14 mouse cellular contexts compared by ENCODE assay signal in genomic region chr2:19431614-19432323, GRCm38 (mm10). TPM values are rescaled to one million over a fixed set of nuclear protein-coding genes. Genes with fewer than 3 reads are reported as not detected.
DNase-seq lines count a peak whose midpoint lies in the region; ATAC-seq and TF ChIP-seq lines count a peak whose summit lies in the region.
"Had no signal": no experiment of that assay in that cellular context is flagged by ENCODE, and none has a peak within 500 bp of the region (broad histone marks: within the 10 kb centered on the region; RNA-seq: fewer than 3 reads in every experiment).

No protein-coding gene starts in this region.

- peak; percentile 62 for DNase-seq in heart, adult 11 months
- DNase-seq in heart, postnatal 36 days: no peak
- DNase-seq in brain, embryonic 14.5 days (ENCODE audit: low read depth): peak; percentile 9
- DNase-seq in hindbrain, embryonic 11.5 days (ENCODE audit: low spot score): peak; percentile 58
- no peak for DNase-seq in cerebellum, adult 9-11 months
- no peak for DNase-seq in spleen, postnatal 36 days (ENCODE audit: low spot score in 2 of 2)
- DNase-seq in layer of hippocampus, adult 18-20 months (ENCODE audit: low spot score in 2 of 2): no peak
- DNase-seq: thymus, adult 2 months had no signal

- no peak for TF ChIP-seq CTCF in brain, embryonic 14.5 days (IDR thresholded peaks at IDR 0.05; ENCODE audit: borderline replicate concordance, extremely low read depth, insufficient read depth, insufficient read length)

- peaks cover 73% of the 10 kb centered on the region for H3K27me3 ChIP-seq in hindbrain, embryonic 11.5 days (ENCODE audit: control insufficient read depth, insufficient read depth, low read length)
- peaks cover 92% of the 10 kb centered on the region for H3K27me3 ChIP-seq in midbrain, embryonic 13.5 days

- H3K4me3 ChIP-seq in hindbrain, embryonic 11.5 days (ENCODE audit: low read depth, low read length): 0 out of 2 replicates have a peak overlapping the region, but pooled peaks have one; percentile 24
- H3K4me3 ChIP-seq in midbrain, embryonic 13.5 days (replicated peaks): peak overlapping the region; percentile 9; the same call in 1 of the 2 replicates

- intact Hi-C loops in heart, postnatal 36 days (cut with DNase I): no loop called here

- H3K4me1 ChIP-seq in hindbrain, embryonic 11.5 days (replicated peaks; ENCODE audit: control insufficient read depth, insufficient read depth, low read length): peaks cover 12% of the 10 kb centered on the region
- peaks cover 24% of the 10 kb centered on the region for H3K4me1 ChIP-seq in midbrain, embryonic 13.5 days (replicated peaks)

- no peaks in the 10 kb centered on the region for H3K9me3 ChIP-seq in hindbrain, embryonic 11.5 days (ENCODE audit: control insufficient read depth, low read length)
- H3K9me3 ChIP-seq in midbrain, embryonic 13.5 days: no peaks in the 10 kb centered on the region

- H3K27ac ChIP-seq in hindbrain, embryonic 11.5 days (ENCODE audit: low read depth, low read length): no peak overlapping the region
- no peak overlapping the region for H3K27ac ChIP-seq in midbrain, embryonic 13.5 days
- H3K27ac ChIP-seq: liver, embryonic 14.5 days had no signal

- 2% methylated on average over 41 of the region's 41 CpGs for WGBS in hindbrain, embryonic 11.5 days
- WGBS in midbrain, embryonic 13.5 days: 2% methylated on average over 41 of the region's 41 CpGs

- H3K36me3 ChIP-seq in hindbrain, embryonic 11.5 days (ENCODE audit: control insufficient read depth, insufficient read depth, low read length): no peaks in the 10 kb centered on the region
- H3K36me3 ChIP-seq in midbrain, embryonic 13.5 days: no peaks in the 10 kb centered on the region

- peak overlapping the region; percentile 44 for H3K4me2 ChIP-seq in hindbrain, embryonic 11.5 days (replicated peaks; ENCODE audit: low read depth, low read length)
- peak overlapping the region; percentile 56 for H3K4me2 ChIP-seq in midbrain, embryonic 13.5 days (replicated peaks)

- H3K9ac ChIP-seq in hindbrain, embryonic 11.5 days (ENCODE audit: low read depth, low read length): no peak overlapping the region
- H3K9ac ChIP-seq in midbrain, embryonic 13.5 days (replicated peaks): no peak overlapping the region
- H3K9ac ChIP-seq: liver, embryonic 14.5 days had no signal

- no peak for TF ChIP-seq POLR2A in brain, embryonic 14.5 days (IDR thresholded peaks at IDR 0.05; ENCODE audit: borderline replicate concordance, extremely low read depth, insufficient read depth, insufficient read length, poor library complexity, severe bottlenecking)

- ATAC-seq in hindbrain, embryonic 11.5 days (ENCODE audit: low FRiP score): peak; percentile 79
- peak; percentile 73 for ATAC-seq in midbrain, embryonic 13.5 days

RNA-seq across cellular contexts. Expression of gene Ptf1a, which starts 13.7 kb away (rescaled TPM):
- total RNA-seq in heart, postnatal 36 days (2021): not detected
- polyA plus RNA-seq in brain, embryonic 14.5 days (2012; rRNA removed): 0.61 and 1.2 TPM in 2 replicates
- 15.5 and 18.0 TPM in 2 replicates for polyA plus RNA-seq in hindbrain, embryonic 11.5 days (2014; fragmentation: Nextera tagmentation; extraction: Ambion mirVana)
- polyA plus RNA-seq in midbrain, embryonic 13.5 days (2015; fragmentation: Nextera tagmentation; extraction: Ambion mirVana): 0.70 and 0.71 TPM in 2 replicates
- not detected for total RNA-seq in layer of hippocampus, adult 18-20 months (2021)
- total RNA-seq: gastrocnemius, adult 8-10 months; megakaryocyte progenitor cell, adult 5-6 weeks had no signal
- polyA plus RNA-seq: embryonic facial prominence, embryonic 14.5 days; liver, embryonic 14.5 days; Patski had no signal

Comparison
In these comparisons a context has a peak if more than half of its experiments do, and no peak if none do; other contexts are left out.
1. DNase-seq: peak in heart, adult 11 months (single experiment), brain, embryonic 14.5 days (single experiment) and hindbrain, embryonic 11.5 days (single experiment); none in heart, postnatal 36 days (0 of 2), cerebellum, adult 9-11 months (single experiment), spleen, postnatal 36 days (0 of 2) and layer of hippocampus, adult 18-20 months (0 of 2).